Mouse (Mus musculus) right cerebral cortex, postnatal 10 days (tissue): ENCODE data around the gene Zfp386.
A peak's percentile ranks its signal among the peaks of the same experiment; 100 is the strongest.
"Not testable (repeated sequence)": the region's sequence is repeated elsewhere in the genome, so short reads cannot be mapped to it uniquely, and the experiment has no call there.

Experiments
- DNase-seq, 2 experiments: peaks; one replicate each; pipeline ENCODE4 v3.0.0; 2021; ENCODE audit warnings: low spot score in 2 of 2

The Zfp386 gene

DNA sequence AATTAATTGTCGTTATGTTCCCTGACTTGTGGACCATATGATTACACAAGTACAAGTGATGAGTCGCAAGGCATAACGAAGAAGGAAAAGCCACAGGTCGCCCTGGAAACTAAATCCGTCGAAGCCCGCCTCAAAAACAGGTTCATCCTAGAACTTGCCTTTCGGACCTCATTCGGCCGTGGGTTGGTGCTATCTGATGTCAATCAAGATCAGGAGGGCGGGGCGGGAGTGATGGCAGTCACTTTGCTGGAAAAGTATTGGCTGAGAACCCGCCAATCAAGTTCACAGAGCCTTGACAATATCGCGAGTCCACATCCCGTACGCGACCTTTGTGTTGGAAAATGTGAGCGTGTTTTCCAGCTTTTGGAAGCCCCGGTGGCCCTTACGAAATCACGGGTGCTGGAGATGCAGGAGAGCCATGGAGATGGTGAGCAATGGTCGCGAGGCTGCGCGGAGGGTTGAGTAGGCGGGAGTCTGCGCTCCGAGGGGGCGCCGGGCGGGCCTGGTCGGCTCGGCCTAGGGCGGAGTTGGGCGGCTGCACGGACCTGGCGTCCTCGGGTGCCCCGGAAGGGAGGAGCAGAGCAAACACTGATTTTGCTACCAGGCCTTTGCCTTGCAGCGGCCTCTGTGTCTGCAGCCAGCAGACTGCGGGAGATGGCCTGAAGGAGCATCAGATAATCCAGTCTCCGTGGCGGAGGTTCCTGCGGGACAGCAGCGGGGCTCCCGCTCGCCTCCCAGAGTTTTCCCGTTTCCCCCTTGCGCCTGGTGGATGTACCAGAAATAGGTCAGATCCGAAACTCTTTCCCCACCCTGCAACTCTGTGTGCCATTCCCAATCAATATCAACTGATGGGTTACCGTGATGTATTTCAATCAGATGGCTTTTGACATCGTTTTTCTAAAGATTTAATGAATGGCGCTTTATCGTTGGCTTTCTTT lies at the start of gene Zfp386:
TSS of gene Zfp386 (plus strand) at position 285 of the 938 bp plus-strand sequence.
- DNase-seq, result peak; percentile 99 to 100

GRCm38 (mm10) chr12:115999784-116000183 lies 47.7 kb upstream of the Zfp386 start:
- not testable (repeated sequence) for DNase-seq

- not testable (repeated sequence) for DNase-seq
Measured at GRCm38 (mm10) chr12:116002946-116003345, 44.6 kb upstream of the Zfp386 start.

- no peak for DNase-seq
Measured at GRCm38 (mm10) chr12:116010812-116011211, 36.7 kb upstream of the Zfp386 start.

DNA sequence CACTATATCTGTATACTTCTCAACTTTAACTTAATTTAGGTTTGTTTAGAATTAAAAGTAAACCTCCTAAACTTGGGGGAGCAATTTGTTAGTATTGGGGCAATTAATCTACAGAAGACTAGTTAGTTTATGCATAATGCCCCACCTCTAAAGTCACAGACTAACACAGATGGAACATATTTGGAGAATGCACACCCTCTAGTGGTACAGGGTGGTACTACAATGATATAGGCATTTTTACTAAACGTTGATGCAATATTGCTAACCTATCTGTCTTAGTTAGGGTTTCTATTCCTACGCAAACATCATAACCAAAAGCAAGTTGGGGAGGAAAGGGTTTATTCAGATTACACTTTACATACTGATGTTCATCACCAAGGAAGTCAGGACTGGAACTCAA lies 19.4 kb upstream of the Zfp386 start:
- no peak for DNase-seq

GRCm38 (mm10) chr12:116035346-116035745 lies 12.2 kb upstream of the Zfp386 start:
- no peak for DNase-seq

GRCm38 (mm10) chr12:116044785-116045184 lies 2.7 kb upstream of the Zfp386 start:
- no peak for DNase-seq

DNA sequence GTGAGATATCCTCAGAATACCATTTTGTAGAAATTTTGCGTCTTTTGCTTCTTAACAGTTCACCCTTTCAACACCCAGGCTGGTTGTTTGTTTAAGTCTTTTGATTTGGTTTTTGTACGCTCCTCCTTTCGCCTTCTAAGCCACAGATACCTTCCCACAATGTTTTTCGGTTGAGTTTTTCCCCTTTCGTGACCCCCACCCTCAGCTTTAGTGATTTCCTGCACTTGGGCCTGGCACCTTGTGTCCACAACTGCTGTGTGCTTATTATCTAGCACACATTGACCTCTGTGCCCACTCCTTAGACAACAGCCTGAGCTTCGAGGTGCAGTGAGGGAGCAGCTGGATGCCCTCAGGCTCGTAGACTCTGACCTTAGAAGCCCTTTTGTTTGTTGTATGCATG lies 1.2 kb downstream of the Zfp386 start:
- peak in 1 of 2 experiments; percentile 32 for DNase-seq

DNA sequence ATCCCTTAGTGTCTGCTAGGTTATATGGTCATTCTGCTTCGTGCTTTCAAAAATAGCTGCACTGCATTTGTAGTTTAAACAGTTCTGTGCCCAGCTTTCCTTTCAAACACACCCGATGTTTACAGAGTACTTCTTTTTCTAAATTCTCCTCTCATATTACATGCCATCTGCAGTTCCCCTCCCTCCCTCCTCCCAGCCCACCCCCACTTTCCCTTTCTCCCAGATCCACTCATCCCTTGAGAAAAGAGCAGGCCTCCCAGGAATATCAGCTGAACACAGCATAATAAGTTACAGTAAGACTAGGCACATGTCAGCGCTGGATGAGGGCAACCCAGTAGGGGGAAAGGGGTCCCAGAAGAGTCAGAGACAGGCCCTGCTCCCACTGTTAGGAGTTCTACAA lies 1.7 kb downstream of the Zfp386 start:
- DNase-seq, result no peak

- DNase-seq, result no peak
Measured at GRCm38 (mm10) chr12:116049701-116050100, 2.2 kb downstream of the Zfp386 start.

DNA sequence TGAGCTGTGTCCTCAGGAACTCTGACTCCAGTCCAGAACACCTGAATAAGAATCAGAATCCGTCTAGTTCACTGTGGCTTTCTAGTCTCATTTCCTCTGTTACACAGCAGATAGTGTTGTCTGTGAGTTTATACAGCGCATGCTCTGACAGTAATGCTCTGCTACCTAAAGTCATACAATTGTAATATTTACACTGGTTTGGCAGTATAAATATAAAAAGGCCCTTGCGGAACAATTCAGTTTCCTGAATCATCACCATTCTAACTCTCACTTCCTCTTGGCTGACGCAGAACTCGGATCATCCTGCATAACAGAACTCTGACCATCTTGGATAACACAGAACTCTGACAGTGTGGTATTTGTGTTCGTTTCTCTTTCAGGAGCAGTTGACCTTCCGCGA lies 6.8 kb downstream of the Zfp386 start:
- DNase-seq, result no peak

DNA sequence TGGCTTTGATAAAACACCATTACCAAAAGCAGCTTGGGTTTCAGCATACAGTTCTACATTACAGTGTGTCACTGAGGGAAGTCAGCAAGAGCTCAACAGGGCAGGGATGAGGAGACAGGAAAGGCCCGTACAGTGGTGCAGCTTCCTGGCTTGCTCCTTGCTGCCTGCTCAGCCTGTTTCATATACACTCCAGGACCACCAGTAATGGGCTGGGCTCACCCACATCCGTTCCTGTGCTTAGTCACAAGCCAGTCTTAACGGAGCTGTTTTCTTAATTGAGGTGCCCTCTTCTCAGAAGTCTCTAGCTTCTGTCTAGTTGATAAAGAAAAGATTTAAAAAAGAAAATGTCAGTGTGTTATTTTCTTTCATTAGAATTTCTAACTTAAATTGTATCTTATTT lies 8.6 kb downstream of the Zfp386 start:
- DNase-seq, result no peak

GRCm38 (mm10) chr12:116061561-116062193 lies 14.2 kb downstream of the Zfp386 start:
- DNase-seq, result peak in 1 of 2 experiments; percentile 24

GRCm38 (mm10) chr12:116062194-116062583 lies 14.7 kb downstream of the Zfp386 start:
- peak in 1 of 2 experiments; percentile 27 for DNase-seq

GRCm38 (mm10) chr12:116063020-116063419 lies 15.5 kb downstream of the Zfp386 start:
- peak in 1 of 2 experiments; percentile 15 for DNase-seq

DNA sequence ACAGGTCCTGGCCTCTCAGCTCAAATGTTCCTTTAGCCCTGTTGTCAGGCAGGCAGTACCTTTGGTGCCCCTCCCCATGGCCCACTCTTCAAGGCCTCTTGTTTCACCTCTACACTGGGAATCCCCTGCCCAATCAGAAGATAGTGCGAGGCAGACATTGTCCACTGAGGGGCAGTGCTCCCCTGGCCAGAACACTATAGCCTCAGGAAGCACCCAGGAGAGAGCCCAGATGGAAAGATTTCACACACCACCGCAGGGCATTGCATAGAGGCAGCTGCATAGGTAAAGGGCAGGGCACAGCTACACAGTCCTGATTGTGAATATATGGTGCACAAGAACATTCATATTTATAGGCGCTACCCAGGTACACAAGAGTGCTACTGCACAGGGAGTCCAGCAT lies 23.5 kb downstream of the Zfp386 start:
- peak; percentile 52 to 62 for DNase-seq

GRCm38 (mm10) chr12:116077074-116077854 lies 29.7 kb downstream of the Zfp386 start, which contains the start of gene Vipr2:
Gene Vipr2 (plus strand): TSS chr12:116077726.
- DNase-seq, result peak in 1 of 2 experiments; percentile 52

- no peak for DNase-seq
Measured at GRCm38 (mm10) chr12:116077855-116078366, 30.4 kb downstream of the Zfp386 start.

GRCm38 (mm10) chr12:116083125-116083524 lies 35.6 kb downstream of the Zfp386 start:
- no peak for DNase-seq

GRCm38 (mm10) chr12:116084294-116084693 lies 36.8 kb downstream of the Zfp386 start:
- no peak for DNase-seq

- no peak for DNase-seq
Measured at GRCm38 (mm10) chr12:116086951-116087600, 39.6 kb downstream of the Zfp386 start.
